Mouse (Mus musculus): Measurements from ENCODE around the gene Aldh18a1.

DNA sequence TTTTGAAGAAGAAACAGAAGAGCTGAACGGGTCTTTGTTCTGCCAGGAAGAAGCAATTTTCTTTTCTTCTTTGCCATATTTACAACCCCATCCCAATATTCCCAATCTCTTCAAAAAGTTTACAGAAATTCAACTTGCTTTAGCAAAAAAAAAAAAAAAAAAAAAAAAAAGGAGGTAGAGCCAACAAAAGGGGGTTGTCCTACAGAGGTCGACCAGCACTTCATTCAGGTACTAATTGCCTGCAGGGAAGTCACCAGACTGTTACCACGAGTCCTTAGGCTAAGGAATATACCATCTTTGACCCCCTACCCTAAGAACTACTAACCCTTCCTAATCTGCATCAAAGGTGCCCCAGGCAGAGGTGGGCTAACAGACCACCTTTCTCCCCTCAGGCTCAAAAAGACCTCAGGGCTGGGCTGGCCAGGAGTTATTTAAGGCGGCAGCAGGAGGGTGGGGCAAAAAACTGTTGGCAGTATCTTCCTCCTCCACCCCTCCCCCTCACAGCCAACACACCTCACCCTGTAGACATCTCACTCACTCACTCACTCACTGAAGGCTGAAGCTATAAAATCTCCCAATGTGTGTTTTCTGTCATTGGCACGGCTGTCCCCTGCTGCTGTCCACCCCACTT lies 76.5 kb downstream of the Aldh18a1 start:
- TF ChIP-seq CTCF (IDR thresholded peaks at IDR 0.05; ENCODE audit: low read depth, low read length) (no peak), GATA2 (IDR thresholded peaks at IDR 0.05; ENCODE audit: borderline replicate concordance, low read depth, low read length) (no peak), GATA1 (IDR thresholded peaks at IDR 0.05; ENCODE audit: borderline replicate concordance, low read length) (no peak)
